Mouse (Mus musculus) right cerebral cortex, postnatal 14 days (tissue): ENCODE measurements at regions not wholly inside any gene's neighbourhood (a gene's known extent, or its start where the extent isn't known, plus 50 kb on each side); places are given as distances from the start of the nearest gene placed in this dataset.

Source experiments
- DNase-seq: peaks from one replicate; pipeline ENCODE4 v3.0.0; 2022

- no peak for DNase-seq
Measured at GRCm38 (mm10) chr11:31282136-31282535, 87.7 kb downstream of the Stc2 start.

GRCm38 (mm10) chr11:31248467-31248866, 66.2 kb upstream of the Gm17332 start:
- DNase-seq = peak; percentile 76
